Mouse (Mus musculus) heart, postnatal 14 days (tissue): Measurements from ENCODE around the gene Hsbp1. TPM values are rescaled to one million over a fixed set of nuclear protein-coding genes. Genes with fewer than 3 reads are reported as not detected.
"Not testable (repeated sequence)": the region's sequence is repeated elsewhere in the genome, so short reads cannot be mapped to it uniquely, and the experiment has no call there.

Experiments used
- DNase-seq, 2 experiments: peaks; one replicate each; pipeline ENCODE4 v3.0.0; 2021 to 2022
- intact Hi-C: fragments of 180-260 bp; cut with DNase I; formaldehyde crosslinking; loops from one replicate; pipeline ENCODE4 v1.15.1; 2025
- long read RNA-seq, 2 experiments: library from polyadenylated mRNA; stranded (forward); transcript quantifications; one replicate each; pipeline ENCODE4 v2.0.0; 2021
- total RNA-seq, 2 experiments: library from RNA; stranded (reverse); gene quantifications; 2 replicates each; pipeline ENCODE4 v1.2.3; 2021

Hsbp1 gene
- 100 to 1,000 TPM; 159 to 166 TPM for total RNA-seq
- long read RNA-seq, experiment 1, transcript Hsbp1-201 (4 exons, 1,208 nt), result major isoform, 251 of 257 reads
- long read RNA-seq, experiment 1, partial matches to known transcripts, result 2 of 257 reads
- long read RNA-seq, experiment 1, other reads (novel, unspliced or antisense), result 2 of 257 reads
- long read RNA-seq, experiment 2, transcript Hsbp1-201 (4 exons, 1,208 nt), result major isoform, 224 of 227 reads
- long read RNA-seq, experiment 2, partial matches to known transcripts, result 0 of 227 reads
- long read RNA-seq, experiment 2, other reads (novel, unspliced or antisense), result 1 of 227 reads

DNA sequence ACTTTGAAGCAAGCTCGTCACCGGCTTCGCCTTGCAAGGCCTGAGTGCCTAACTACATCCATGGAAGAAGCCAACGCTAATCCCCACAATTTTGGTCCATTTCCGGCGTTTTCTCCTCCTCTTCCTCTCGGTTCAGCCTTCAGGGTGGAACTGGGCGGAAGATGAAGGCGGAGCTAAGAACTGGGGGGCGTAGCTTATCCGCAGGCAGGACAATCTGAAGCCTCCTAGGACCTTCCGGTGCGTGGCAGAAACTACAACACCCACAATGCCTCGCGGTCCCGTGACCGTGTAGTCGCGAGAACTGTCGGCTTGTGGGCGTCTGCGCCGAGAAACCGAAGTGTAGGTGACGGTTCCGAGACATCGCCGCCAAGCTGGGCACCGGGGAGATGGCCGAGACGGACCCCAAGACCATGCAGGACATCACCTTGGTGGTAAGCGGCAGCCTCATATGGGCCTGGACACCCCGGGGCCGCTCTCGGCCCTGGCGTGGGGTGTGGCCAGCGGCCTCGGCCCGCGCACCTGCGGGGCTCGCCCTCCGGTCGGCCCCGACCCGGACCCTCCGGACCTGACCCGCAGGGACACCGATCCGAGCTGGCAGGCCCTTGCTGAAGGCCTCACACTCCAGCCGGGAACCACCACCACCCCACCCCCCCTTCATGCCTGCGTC is at the start of gene Hsbp1:
Hsbp1 (plus strand) TSS at position 299 of the 667 bp plus-strand sequence.
- intact Hi-C loops, result no loop called here

GRCm38 (mm10) chr8:119295477-119295876 is 48.8 kb upstream of the Hsbp1 start:
- no peak for DNase-seq
- intact Hi-C loops, result loop anchor here (5.0 kb wide), 1 partner anchor 233 kb away; no protein-coding TSS in a partner anchor

More for the DNA sequence above, at the start of gene Hsbp1:
- DNase-seq, result peak; percentile 93 to 99

- peak; percentile 34 to 58 for DNase-seq
- intact Hi-C loops, result loop anchor here (2.0 to 5.0 kb wide), 2 partner anchors 73 to 235 kb away; no protein-coding TSS in a partner anchor
Observed at GRCm38 (mm10) chr8:119297752-119298151, 46.5 kb upstream of the Hsbp1 start.

GRCm38 (mm10) chr8:119300335-119300734 is 44.0 kb upstream of the Hsbp1 start:
- DNase-seq, result no peak
- intact Hi-C loops, result no loop called here

- intact Hi-C loops, result no loop called here
- peak; percentile 11 to 20 for DNase-seq
Observed at GRCm38 (mm10) chr8:119304196-119304595, 40.1 kb upstream of the Hsbp1 start.

- DNase-seq, result peak in 1 of 2 experiments; percentile 43
- intact Hi-C loops, result loop anchor here (5.0 kb wide), 1 partner anchor 71 kb away; no protein-coding TSS in a partner anchor
Observed at GRCm38 (mm10) chr8:119311412-119311811, 32.9 kb upstream of the Hsbp1 start.

- intact Hi-C loops, result no loop called here
- DNase-seq, result no peak
Observed at GRCm38 (mm10) chr8:119323215-119323614, 21.1 kb upstream of the Hsbp1 start.

GRCm38 (mm10) chr8:119339546-119339945 is 4.7 kb upstream of the Hsbp1 start:
- intact Hi-C loops, result no loop called here
- no peak for DNase-seq

- intact Hi-C loops, result no loop called here
- DNase-seq, result no peak
Observed at GRCm38 (mm10) chr8:119343606-119344005, 682 bp upstream of the Hsbp1 start.

DNA sequence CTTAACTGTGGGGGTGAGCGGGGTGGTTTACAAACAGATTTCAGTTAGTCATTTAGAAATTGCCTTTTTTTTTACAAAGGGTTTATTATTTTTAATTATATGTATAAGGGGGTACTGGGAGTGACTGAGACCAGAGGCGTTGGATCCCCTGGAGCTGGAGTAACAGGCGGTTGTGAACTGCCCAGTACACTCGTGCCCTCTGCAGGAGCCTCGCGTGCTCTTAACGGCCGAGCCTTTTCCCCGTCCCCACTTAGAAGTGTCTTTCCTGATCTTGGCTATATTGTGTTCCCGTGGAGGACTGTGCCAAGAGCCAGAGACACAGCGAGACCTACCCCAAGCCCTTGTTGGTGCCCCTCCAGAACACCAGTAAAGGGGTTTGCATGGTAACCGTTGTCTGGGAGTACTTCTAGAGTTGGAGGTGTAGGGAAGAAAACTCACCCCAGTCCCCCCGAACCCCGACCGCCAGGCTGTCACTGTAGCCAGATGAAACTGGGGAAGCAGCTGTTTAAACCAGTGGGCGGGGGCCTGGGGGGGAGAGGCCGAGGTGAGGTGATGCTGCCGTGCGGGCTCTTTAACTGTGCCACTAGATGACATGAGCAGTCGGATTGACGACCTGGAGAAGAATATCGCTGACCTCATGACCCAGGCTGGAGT is 868 bp downstream of the Hsbp1 start:
- DNase-seq, result no peak

GRCm38 (mm10) chr8:119345683-119346075 is 1.4 kb downstream of the Hsbp1 start:
- intact Hi-C loops, result no loop called here
- DNase-seq, result no peak

More for the DNA sequence above, 868 bp downstream of the Hsbp1 start:
- intact Hi-C loops, result no loop called here

DNA sequence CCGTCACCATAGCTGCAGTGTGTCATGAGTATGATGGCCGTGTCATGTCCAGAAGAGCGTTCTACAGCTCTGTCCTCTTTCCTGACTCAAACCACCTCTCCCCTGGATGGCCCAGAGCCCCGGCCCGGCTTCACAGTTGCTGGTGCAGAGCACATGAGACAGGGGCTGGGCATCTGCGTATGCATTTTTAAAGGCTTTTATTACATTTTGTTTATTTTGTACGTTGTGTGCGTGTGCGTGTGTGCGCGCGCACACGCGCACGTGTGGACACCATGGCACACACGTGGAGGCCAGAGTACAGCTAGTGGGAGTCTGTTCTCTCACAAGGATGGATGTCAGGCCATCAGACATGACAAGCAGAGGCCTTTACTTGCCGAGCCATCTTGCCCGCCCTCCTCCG is 7.4 kb downstream of the Hsbp1 start:
- no peak for DNase-seq
- intact Hi-C loops, result no loop called here

DNA sequence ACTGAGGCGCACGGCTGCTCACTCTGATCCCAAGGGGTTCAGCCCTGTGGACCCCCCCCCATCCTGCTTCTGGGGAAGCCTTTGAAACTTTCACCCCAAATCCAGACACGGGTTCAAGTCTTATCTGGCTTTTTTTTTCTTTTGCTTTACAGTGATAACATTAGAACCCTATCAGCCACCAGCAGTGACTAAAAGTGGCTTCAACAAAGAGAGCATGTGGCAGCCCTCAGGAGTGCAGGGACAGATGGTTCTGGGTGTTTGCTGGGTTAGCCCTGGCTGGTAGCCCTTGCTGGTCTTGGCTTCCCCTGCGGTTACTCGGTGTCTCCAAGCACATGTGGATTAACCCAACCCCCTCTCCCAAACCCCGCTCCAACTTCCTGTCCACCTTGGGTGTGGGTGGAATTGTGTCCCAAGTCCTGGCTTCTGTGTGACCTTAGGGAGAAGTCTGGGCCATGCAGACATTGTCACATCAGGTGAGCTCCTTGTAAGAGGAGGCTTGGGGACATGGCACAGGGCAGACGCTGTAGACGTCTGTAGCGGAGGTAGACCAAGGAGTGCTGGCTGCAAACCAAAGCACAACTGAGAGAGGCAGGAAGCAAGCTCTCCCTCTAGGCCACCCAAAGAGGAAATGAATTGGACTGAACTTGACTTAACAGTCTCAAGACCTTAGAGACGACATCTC is 8.8 kb downstream of the Hsbp1 start:
- no peak for DNase-seq
- intact Hi-C loops, result no loop called here

GRCm38 (mm10) chr8:119353659-119354023 is 9.4 kb downstream of the Hsbp1 start:
- intact Hi-C loops, result no loop called here
- DNase-seq, result no peak

- DNase-seq, intact Hi-C loops: not testable (repeated sequence)
Observed at GRCm38 (mm10) chr8:119356631-119357030, 12.3 kb downstream of the Hsbp1 start.

GRCm38 (mm10) chr8:119358175-119358574 is 13.9 kb downstream of the Hsbp1 start:
- no peak for DNase-seq
- intact Hi-C loops, result no loop called here

DNA sequence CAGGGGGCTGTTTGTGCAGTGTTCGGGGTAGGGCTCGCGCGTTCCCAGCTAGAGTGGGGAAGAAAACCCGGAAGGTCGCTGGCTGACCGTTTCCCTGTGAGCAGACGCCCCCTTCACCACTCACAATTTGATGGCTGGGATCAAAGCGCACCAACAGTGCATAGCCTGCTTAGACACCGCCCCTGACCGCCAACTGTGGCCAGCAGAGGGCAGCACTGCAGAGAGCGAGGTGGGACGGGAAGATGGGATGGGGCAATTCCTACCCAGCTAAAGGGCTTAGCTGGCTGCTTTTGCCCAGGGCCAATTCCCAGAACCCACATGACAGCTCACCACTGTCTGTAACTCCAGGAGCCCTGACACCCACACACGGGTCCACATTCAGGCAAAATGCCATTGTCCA is 14.5 kb downstream of the Hsbp1 start:
- intact Hi-C loops, result no loop called here
- peak; percentile 56 to 76 for DNase-seq

DNA sequence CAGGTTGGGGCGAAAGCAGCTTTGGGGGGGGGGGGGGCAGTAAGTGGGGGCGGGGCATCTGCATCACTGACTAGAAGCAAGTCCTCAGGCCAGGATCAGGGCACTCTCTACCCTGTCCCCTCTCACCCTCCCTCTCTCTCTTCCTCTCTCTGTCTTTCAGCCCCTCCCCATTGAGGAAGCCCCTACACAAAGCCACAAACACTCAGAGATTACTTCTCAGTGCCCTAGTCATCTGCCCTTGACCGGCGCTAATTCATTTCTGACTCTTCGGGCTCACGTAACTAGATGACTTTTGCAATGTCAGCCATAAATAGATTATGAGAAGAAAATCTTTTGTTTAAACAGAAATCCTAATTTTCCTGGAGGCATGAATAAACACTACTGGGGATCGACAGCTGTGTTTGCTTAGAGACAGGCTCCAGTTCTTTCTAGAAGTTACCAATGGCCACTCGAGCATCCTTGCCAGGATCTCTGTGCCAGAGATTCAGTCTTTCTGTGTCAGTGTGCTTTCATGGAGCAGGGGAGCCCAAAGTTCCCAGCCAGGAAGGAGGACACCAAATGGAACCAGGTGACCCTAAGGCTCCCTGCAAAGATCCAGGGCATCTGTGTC is 16.5 kb downstream of the Hsbp1 start:
- intact Hi-C loops, result no loop called here
- DNase-seq, result no peak

GRCm38 (mm10) chr8:119374716-119375115 is 30.4 kb downstream of the Hsbp1 start:
- DNase-seq, intact Hi-C loops: not testable (repeated sequence)

DNA sequence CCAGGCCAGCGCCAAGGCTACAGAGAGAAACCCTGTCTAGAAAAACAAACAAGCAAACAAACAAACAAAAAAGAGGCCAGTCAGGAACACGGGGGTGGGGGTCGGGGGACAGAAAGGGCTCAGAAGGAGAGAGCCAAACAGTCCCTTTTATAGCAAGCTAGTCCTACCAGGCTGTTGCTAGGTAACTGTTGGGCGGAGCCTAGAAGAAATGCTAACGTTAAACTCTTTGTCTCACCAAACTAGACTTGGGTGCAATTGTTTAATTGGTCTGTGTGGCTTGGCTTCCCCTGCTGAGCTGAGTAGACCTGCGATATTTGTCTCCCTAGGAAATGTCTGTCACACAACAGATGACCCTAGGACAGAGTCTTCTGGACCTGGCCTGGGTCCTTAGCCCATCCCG is 34.2 kb downstream of the Hsbp1 start:
- intact Hi-C loops, result no loop called here
- DNase-seq, result no peak
